Mouse (Mus musculus) midbrain, embryonic 12.5 days (tissue): ENCODE data around the gene Cotl1. TPM values are rescaled to one million over a fixed set of nuclear protein-coding genes. Genes with fewer than 3 reads are reported as not detected.

Experiments
- ATAC-seq: fragments of 200-750 bp; cut with Nextera tagmentation; 2 replicates; pipeline ENCODE4 v1.8.0; 2017; ENCODE audit warnings: low read depth, moderate TSS enrichment, moderate library complexity; ENCODE audit not compliant: low FRiP score
- H3K27ac ChIP-seq: fragments of 300-500 bp; sonication (generic); replicated peaks from 2 replicates; pipeline ENCODE4 v1.5.1; 2016; ENCODE audit warnings: mild to moderate bottlenecking
- H3K27me3 ChIP-seq: fragments of 300-500 bp; sonication (generic); 2 replicates; pipeline ENCODE4 v1.6.1; 2016; ENCODE audit warnings: mild to moderate bottlenecking
- H3K36me3 ChIP-seq: fragments of 300-500 bp; sonication (generic); 2 replicates; pipeline ENCODE4 v1.6.1; 2016
- H3K4me1 ChIP-seq: fragments of 300-500 bp; sonication (generic); 2 replicates; pipeline ENCODE4 v1.6.1; 2016
- H3K4me2 ChIP-seq: fragments of 300-500 bp; sonication (generic); replicated peaks from 2 replicates; pipeline ENCODE4 v1.6.1; 2016; ENCODE audit warnings: mild to moderate bottlenecking, moderate library complexity
- H3K4me3 ChIP-seq: fragments of 300-500 bp; sonication (generic); 2 replicates; pipeline ENCODE4 v1.5.1; 2016; ENCODE audit warnings: mild to moderate bottlenecking
- H3K9ac ChIP-seq: fragments of 300-500 bp; sonication (generic); replicated peaks from 2 replicates; pipeline ENCODE4 v1.6.1; 2016; ENCODE audit warnings: mild to moderate bottlenecking, moderate library complexity
- H3K9me3 ChIP-seq: fragments of 300-500 bp; sonication (generic); 2 replicates; pipeline ENCODE4 v1.6.1; 2016; ENCODE audit warnings: mild to moderate bottlenecking
- WGBS: fragments of 180-500 bp; shearing (Covaris S2); methylation state at CpG from one replicate; pipeline ENCODE4 v1.1.7; 2016; 5-methylcytosine and 5-hydroxymethylcytosine counted together
- polyA plus RNA-seq: library from polyadenylated mRNA; unstranded; fragments of >200 nt; fragmentation: Nextera tagmentation; extraction: Ambion mirVana; gene quantifications from 2 replicates; pipeline ENCODE4 v1.2.1, GENCODE M21; 2016

The Cotl1 gene
- polyA plus RNA-seq, 1 experiment from 2014 or later = 131 TPM

DNA sequence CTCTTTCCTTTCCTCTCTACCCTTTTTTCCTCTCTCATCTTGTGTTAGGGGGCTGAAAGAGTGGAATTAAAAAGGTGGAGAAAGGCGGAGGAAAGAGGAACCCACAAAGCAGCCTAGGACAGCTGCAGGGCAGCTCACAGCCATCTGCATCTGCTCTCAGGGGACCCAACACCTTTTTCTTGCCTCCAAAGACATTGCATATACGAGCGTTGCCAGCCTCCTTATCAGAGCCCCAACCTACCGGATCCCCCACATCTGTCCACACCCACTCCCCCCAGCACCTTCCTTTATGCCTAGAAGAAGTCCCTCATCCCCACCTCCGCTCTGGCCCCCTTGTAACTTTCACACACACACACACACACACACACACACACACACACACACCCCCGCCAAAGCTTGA, 56.8 kb downstream of the Cotl1 start:
- WGBS = 78% methylated on average over 6 of the region's 6 CpGs
- Histone ChIP-seq H3K4me2 (no peak overlapping the region), H3K27me3 (0 out of 2 replicates have a peak, but pooled peaks cover 9% of the 10 kb centered on the region), H3K9me3 (no peaks in the 10 kb centered on the region), H3K27ac (no peak overlapping the region), H3K4me1 (peaks cover 30% of the 10 kb centered on the region), H3K36me3 (no peaks in the 10 kb centered on the region), H3K9ac (no peak overlapping the region), H3K4me3 (no peak overlapping the region)
- ATAC-seq = no peak

DNA sequence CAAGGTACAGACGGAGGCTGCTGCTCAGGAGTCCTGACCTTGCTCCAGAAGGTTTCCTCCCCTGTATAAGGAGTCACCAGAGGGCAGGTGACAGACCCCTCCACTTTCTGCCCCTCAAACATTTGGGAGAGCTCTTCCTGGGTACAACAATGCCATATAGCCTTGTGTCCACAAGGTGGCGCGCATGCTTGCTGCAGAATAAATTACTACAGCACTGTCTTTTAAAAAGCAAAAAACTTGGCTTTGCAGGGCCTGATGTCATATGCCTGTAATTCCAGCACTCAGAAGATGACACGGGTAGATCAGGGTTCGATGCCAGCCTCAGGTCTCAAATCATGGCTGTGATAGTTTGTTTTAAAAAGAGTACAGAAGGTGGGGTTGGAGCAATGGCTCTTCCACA, 57.6 kb downstream of the Cotl1 start:
- 0 out of 2 replicates have a peak, but pooled peaks cover 9% of the 10 kb centered on the region for H3K27me3 ChIP-seq
- H3K4me1 ChIP-seq = peaks cover 33% of the 10 kb centered on the region
- no peak overlapping the region for H3K27ac ChIP-seq
- no peak overlapping the region for H3K4me3 ChIP-seq
- ATAC-seq = no peak
- H3K9ac ChIP-seq = no peak overlapping the region
- no peaks in the 10 kb centered on the region for H3K9me3 ChIP-seq
- 12% methylated on average over 5 of the region's 5 CpGs for WGBS
- no peak overlapping the region for H3K4me2 ChIP-seq
- no peaks in the 10 kb centered on the region for H3K36me3 ChIP-seq

DNA sequence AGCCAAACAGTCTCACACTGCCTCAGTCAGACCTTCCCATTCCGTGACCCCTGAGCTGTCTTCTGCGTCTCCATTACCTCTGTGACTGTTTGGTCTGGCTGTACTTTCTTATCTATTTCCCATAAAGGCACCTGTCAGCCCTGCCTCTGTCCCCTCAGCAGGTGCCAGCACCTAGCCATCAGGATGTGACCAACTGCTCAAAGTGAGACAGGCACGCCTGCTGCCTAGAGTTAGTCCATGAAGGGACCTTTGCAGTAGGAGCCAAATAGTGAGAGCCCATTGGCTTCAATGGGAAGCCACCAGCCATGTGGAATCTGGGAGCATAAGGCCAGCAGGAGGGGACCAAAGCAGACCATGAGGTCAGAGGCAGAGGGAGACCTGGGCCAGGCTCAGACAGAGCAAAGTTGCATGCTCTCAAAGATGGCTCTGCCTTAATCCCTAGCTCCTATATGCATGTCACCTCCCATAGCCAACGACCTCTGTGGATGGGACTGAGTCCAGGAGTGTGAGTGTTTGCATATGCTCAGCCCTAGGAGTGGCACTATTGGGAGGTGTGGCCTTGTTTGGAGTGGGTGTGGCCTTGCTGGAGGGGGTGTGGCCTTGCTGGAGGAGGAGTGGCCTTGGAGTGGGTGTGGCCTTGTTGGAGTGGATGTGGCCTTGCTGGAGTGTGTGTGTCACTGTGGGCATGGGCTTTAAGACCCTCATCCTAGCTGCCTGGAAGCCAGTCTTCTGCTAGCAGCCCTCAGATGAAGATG, 59.1 kb downstream of the Cotl1 start:
- 75% methylated on average over 4 of the region's 4 CpGs for WGBS
- ATAC-seq = no peak
- Histone ChIP-seq H3K27ac (no peak overlapping the region), H3K9me3 (no peaks in the 10 kb centered on the region), H3K27me3 (0 out of 2 replicates have a peak, but pooled peaks cover 9% of the 10 kb centered on the region), H3K36me3 (no peaks in the 10 kb centered on the region), H3K4me3 (no peak overlapping the region), H3K9ac (0 out of 2 replicates have a peak overlapping the region, but pooled peaks have one; percentile 24), H3K4me1 (peaks cover 39% of the 10 kb centered on the region), H3K4me2 (no peak overlapping the region)

DNA sequence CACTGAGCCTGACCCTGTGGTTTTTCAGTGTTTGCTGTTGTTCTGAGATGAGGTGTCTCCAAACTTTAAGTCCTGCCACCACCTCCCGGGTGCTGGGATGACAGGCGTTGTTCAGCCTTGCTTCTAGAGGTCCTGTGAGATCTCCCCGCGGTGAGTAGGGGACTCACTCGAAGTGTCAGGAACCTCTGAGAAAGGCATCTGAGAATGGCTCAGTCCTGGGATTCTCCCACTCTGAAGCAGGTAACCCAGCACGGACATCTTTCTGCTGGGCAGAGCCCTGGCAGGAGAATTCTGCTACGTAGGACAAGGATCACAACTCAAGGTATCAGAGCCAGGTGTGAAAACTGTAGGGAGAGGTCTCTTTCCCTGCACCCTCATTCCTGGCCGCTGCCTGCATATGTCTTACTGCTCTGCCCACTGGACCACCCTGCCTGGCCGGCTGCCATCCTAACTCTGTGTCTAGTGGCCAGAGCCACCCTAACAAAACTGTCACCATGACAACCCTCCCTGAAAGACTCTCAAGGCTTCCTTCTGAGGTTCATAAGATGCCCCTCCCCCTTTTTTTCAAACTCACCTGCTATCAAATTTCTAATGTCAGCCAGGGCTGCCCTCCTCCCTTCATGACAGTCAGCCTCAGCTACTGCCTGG, 59.8 kb downstream of the Cotl1 start:
- H3K4me2 ChIP-seq = no peak overlapping the region
- H3K27me3 ChIP-seq = 0 out of 2 replicates have a peak, but pooled peaks cover 9% of the 10 kb centered on the region
- H3K36me3 ChIP-seq = no peaks in the 10 kb centered on the region
- H3K9ac ChIP-seq = 0 out of 2 replicates have a peak overlapping the region, but pooled peaks have one; percentile 24
- no peak for ATAC-seq
- H3K9me3 ChIP-seq = no peaks in the 10 kb centered on the region
- 84% methylated on average over 9 of the region's 9 CpGs for WGBS
- no peak overlapping the region for H3K27ac ChIP-seq
- H3K4me1 ChIP-seq = peaks cover 32% of the 10 kb centered on the region
- H3K4me3 ChIP-seq = no peak overlapping the region

DNA sequence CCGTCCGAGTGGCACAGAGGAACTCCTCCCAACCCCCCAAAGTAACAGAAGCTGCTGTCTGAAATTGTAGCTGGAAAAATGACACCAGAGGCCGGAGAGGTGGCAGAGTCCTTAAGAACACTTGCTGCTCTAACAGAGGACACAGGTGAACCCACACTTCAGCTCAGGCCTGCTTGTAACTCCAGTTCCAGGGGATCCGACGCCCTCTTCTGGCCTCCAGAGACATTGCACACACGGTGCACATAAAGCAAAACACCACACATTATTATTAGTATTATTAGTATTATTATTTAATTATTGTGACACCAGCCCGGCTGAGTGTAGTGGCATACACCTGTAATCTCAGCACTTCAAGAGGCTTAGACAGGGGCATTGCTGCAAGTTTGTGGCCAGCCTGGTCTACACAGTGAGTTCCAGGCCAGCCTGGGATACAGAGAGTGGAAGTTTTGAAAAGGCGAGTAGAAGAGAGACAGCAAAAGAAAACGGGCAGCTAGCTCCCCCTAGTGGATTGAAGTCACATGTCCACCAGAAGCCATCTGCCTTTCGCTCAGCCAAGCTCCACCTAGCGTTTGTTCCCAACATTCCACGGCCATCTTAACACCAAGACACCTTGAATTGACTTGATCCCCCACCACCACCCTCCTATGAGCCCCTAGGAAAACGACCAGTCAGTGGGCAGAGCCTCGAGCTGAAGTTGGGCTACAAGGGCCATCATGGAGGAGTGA, 61.2 kb downstream of the Cotl1 start:
- Histone ChIP-seq H3K9ac (no peak overlapping the region), H3K36me3 (no peaks in the 10 kb centered on the region), H3K4me2 (peak overlapping the region; percentile 88), H3K27ac (peak overlapping the region; percentile 54), H3K4me3 (no peak overlapping the region), H3K27me3 (0 out of 2 replicates have a peak, but pooled peaks cover 9% of the 10 kb centered on the region), H3K9me3 (no peaks in the 10 kb centered on the region), H3K4me1 (peaks cover 21% of the 10 kb centered on the region)
- ATAC-seq = no peak
- 24% methylated on average over 14 of the region's 14 CpGs for WGBS

DNA sequence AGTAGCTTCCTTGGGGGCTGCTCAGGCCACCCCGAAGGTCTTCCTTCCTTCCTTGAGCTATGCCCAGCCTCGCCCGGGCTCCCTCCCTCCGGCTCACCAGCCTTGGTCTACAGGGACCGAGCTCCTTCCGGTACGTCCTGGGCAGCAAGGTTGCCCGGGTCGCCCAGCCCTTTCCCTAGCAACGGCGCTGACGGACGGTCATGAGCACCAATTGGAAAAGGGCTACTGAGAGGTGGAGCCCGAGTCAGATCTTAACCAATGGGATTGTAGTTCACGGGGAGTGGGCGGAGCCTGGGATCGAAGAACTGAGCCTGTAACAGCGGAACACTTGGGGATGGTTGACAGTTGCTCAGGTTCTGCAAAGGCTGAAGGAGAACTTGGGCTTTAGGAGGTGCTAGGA, 62.1 kb downstream of the Cotl1 start, which contains the start of gene Tldc1:
Gene Tldc1, minus strand, starts transcription at position 154 of the 400 bp plus-strand sequence.
- peak within 1 kb of the TSS; percentile 75 for H3K9ac ChIP-seq
- H3K4me3 ChIP-seq = peak within 1 kb of the TSS; percentile 61
- WGBS = under 1% methylated on average over 18 of the region's 18 CpGs
- H3K4me2 ChIP-seq = peak within 1 kb of the TSS; percentile 88
- H3K27ac ChIP-seq = peak within 1 kb of the TSS; percentile 84
- no peaks in the 10 kb centered on the region for H3K9me3 ChIP-seq
- 0 out of 2 replicates have a peak, but pooled peaks cover 9% of the 10 kb centered on the region for H3K27me3 ChIP-seq
- peak; percentile 98 for ATAC-seq
- no peaks in the 10 kb centered on the region for H3K36me3 ChIP-seq
- H3K4me1 ChIP-seq = peaks cover 18% of the 10 kb centered on the region

DNA sequence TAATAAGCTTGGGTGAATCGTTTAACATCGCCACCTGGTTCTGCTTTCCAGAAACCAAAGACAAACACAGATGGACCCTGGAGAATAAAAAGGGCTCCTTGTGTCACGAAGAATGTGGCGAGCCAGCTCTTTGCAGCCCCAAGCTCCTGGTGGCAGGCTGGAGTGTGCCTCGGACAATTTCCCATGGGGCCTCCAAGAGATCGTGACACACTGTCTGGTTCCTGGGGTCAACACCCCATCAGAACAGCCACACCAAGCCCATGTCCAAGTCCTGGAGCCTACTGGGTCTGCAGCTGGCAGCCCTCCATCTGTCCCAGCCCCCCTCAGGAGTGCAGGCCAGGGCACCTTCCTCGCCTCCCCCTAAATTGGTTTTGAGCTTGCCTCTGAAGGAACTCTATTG, 62.6 kb downstream of the Cotl1 start:
- H3K4me2 ChIP-seq = peak overlapping the region; percentile 88
- peak overlapping the region; percentile 84 for H3K27ac ChIP-seq
- no peak; the same call in 1 of the 2 replicates for ATAC-seq

DNA sequence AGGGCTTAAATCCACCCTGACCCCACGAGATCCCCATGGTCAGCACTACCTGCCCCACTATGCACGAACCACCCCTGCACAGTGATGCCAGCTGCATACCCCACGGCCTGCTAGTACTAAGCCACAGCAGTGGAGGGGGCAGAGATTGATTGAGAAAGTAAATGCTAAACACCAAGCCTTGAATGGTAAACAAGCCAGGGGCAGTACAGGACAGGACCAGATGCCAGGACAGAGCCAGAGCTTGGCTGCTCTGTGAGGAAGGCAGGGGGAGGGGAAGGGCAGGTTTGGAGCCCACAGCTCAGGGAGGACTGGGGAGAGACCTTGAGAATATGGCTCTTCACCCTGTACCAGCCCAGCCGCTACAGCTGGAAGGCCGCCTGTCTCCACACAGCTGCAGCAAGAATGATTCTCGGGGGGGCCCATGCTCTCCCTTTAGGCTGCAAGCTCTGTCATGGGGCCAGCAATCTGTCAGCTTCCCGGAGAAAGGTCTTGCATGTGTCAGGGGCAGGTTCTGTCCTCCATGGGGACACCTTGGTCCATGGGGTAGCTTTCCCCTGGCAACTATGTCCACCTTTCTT, 63.6 kb downstream of the Cotl1 start:
- no peak overlapping the region for H3K4me3 ChIP-seq
- H3K27ac ChIP-seq = no peak overlapping the region
- no peaks in the 10 kb centered on the region for H3K36me3 ChIP-seq
- no peak overlapping the region for H3K9ac ChIP-seq
- H3K4me2 ChIP-seq = no peak overlapping the region
- no peak for ATAC-seq
- H3K4me1 ChIP-seq = peaks cover 18% of the 10 kb centered on the region
- H3K9me3 ChIP-seq = no peaks in the 10 kb centered on the region
- H3K27me3 ChIP-seq = 0 out of 2 replicates have a peak, but pooled peaks cover 9% of the 10 kb centered on the region
- WGBS = 88% methylated on average over 7 of the region's 7 CpGs

More for the DNA sequence above, 62.6 kb downstream of the Cotl1 start:
- Histone ChIP-seq H3K9me3 (no peaks in the 10 kb centered on the region), H3K4me3 (peak overlapping the region; percentile 61), H3K27me3 (0 out of 2 replicates have a peak, but pooled peaks cover 9% of the 10 kb centered on the region), H3K4me1 (peaks cover 18% of the 10 kb centered on the region), H3K9ac (peak overlapping the region; percentile 75), H3K36me3 (no peaks in the 10 kb centered on the region)
- 22% methylated on average over 7 of the region's 7 CpGs for WGBS

DNA sequence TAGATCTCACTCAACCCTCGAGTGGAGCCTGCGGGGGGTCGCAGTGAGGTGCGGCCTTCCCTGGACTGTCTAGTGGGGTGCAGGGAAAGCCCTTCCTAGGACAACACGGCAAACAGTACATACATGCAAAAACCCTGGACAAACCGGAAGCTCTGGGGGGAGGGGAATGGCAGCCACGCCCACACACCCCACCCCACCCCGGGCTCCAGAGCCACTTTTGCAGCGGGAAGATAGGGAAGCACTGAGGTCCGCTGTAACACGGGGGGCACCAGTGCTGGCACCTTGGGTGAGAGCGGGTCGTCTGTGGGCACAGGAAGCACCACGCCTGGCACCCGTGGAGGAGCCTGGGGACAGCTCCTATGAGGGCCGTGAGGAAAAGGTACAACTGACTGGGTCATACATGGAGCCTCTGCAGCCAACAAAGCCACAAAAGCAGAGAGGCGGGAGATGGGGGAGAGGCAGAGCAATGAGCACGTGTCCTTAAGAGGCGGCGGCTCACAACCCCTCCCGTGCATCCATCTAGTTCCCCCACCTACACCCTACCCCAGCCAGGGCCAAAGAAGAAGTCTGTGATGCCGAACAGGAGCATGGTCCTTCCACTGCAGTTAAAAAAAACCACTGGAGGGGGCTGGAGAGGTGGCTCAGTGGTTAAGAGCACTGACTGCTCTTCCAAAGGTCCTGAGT, 74.4 kb downstream of the Cotl1 start:
- Histone ChIP-seq H3K4me2 (no peak overlapping the region), H3K4me3 (no peak overlapping the region), H3K9ac (no peak overlapping the region), H3K4me1 (no peaks in the 10 kb centered on the region; the same call in 1 of the 2 replicates), H3K27ac (no peak overlapping the region), H3K27me3 (no peaks in the 10 kb centered on the region), H3K9me3 (no peaks in the 10 kb centered on the region), H3K36me3 (peaks cover 37% of the 10 kb centered on the region)
- ATAC-seq = no peak
- WGBS = 81% methylated on average over 22 of the region's 22 CpGs

DNA sequence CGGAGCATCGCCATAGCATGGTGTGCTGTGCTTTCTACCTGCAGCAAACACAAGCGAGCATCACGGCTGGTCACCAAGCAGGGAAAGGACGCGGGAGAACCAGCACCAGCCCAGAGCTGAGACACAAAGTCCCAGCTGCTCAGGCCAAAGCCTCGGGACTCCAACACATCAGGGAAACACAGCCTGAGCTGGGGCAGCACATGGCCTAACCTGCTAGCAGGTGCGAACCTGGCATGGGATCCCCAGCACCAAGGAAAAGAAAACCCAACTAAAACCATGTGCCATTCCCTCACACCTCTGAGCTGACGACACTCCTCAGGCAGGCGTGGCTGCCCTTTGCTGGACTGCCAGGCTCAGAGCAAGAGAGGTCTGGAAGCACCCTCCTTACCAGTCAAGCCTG, 75.0 kb downstream of the Cotl1 start:
- WGBS = 87% methylated on average over 10 of the region's 10 CpGs
- H3K36me3 ChIP-seq = peaks cover 37% of the 10 kb centered on the region
- ATAC-seq = no peak

More for the DNA sequence above, 75.0 kb downstream of the Cotl1 start:
- Histone ChIP-seq H3K27ac (no peak overlapping the region), H3K4me2 (no peak overlapping the region), H3K9me3 (no peaks in the 10 kb centered on the region), H3K4me3 (no peak overlapping the region), H3K4me1 (no peaks in the 10 kb centered on the region; the same call in 1 of the 2 replicates), H3K27me3 (no peaks in the 10 kb centered on the region), H3K9ac (no peak overlapping the region)
